Comparison of ENCODE assay signal across 24 mouse cellular contexts in genomic region chr17:30436021-30436461, GRCm38 (mm10).
DNase-seq lines count a peak whose midpoint lies in the region; ATAC-seq lines count a peak whose summit lies in the region.
"Had no signal": no experiment of that assay in that cellular context is flagged by ENCODE, and none has a peak within 500 bp of the region (broad histone marks: within the 10 kb centered on the region; RNA-seq: fewer than 3 reads in every experiment).

No protein-coding gene starts in this region.

- ATAC-seq in forebrain, embryonic 14.5 days = no peak
- ATAC-seq in forebrain, embryonic 11.5 days (replicated peaks; ENCODE audit: low FRiP score) = no peak
- ATAC-seq in midbrain, embryonic 13.5 days = no peak
- ATAC-seq in midbrain, embryonic 11.5 days (ENCODE audit: low FRiP score) = no peak
- ATAC-seq: hindbrain, postnatal 0 days had no signal

- H3K27ac ChIP-seq in forebrain, embryonic 14.5 days (ENCODE audit: low read depth, low read length) = peak overlapping the region; percentile 9; the same call in 1 of the 2 replicates
- H3K27ac ChIP-seq in forebrain, embryonic 11.5 days (ENCODE audit: low read depth, low read length) = no peak overlapping the region
- peak overlapping the region; percentile 11; the same call in 1 of the 2 replicates for H3K27ac ChIP-seq in midbrain, embryonic 13.5 days
- H3K27ac ChIP-seq in midbrain, embryonic 11.5 days (ENCODE audit: low read depth, low read length) = no peak overlapping the region
- H3K27ac ChIP-seq: hindbrain, postnatal 0 days; left cerebral cortex, adult 2 months; limb, embryonic 10.5 days; liver, embryonic 15.5 days; lung, embryonic 15.5 days; stomach, postnatal 0 days had no signal

- H3K36me3 ChIP-seq in forebrain, embryonic 14.5 days (ENCODE audit: control insufficient read depth, insufficient read depth, low read length) = no peaks in the 10 kb centered on the region
- H3K36me3 ChIP-seq in forebrain, embryonic 11.5 days (ENCODE audit: control insufficient read depth, insufficient read depth, low read length) = no peaks in the 10 kb centered on the region
- H3K36me3 ChIP-seq in midbrain, embryonic 13.5 days = no peaks in the 10 kb centered on the region
- no peaks in the 10 kb centered on the region for H3K36me3 ChIP-seq in midbrain, embryonic 11.5 days (ENCODE audit: control insufficient read depth, insufficient read depth, low read length)
- H3K36me3 ChIP-seq: limb, embryonic 10.5 days; liver, embryonic 15.5 days; lung, embryonic 15.5 days had no signal

- peaks cover 14% of the 10 kb centered on the region for H3K4me1 ChIP-seq in forebrain, embryonic 14.5 days (ENCODE audit: control insufficient read depth, insufficient read depth, low read length)
- H3K4me1 ChIP-seq in forebrain, embryonic 11.5 days (replicated peaks; ENCODE audit: control insufficient read depth, insufficient read depth, low read length) = no peaks in the 10 kb centered on the region
- peaks cover 12% of the 10 kb centered on the region for H3K4me1 ChIP-seq in midbrain, embryonic 13.5 days (replicated peaks)
- 0 out of 2 replicates have a peak, but pooled peaks cover 4% of the 10 kb centered on the region for H3K4me1 ChIP-seq in midbrain, embryonic 11.5 days (ENCODE audit: control insufficient read depth, insufficient read depth, low read length)
- H3K4me1 ChIP-seq: liver, embryonic 15.5 days had no signal

- no peaks in the 10 kb centered on the region for H3K27me3 ChIP-seq in forebrain, embryonic 14.5 days (replicated peaks; ENCODE audit: control insufficient read depth, insufficient read depth, low read length)
- no peaks in the 10 kb centered on the region for H3K27me3 ChIP-seq in forebrain, embryonic 11.5 days (ENCODE audit: control insufficient read depth, insufficient read depth, low read length)
- H3K27me3 ChIP-seq in midbrain, embryonic 13.5 days = no peaks in the 10 kb centered on the region
- no peaks in the 10 kb centered on the region for H3K27me3 ChIP-seq in midbrain, embryonic 11.5 days (ENCODE audit: control insufficient read depth, insufficient read depth, low read length)
- H3K27me3 ChIP-seq: liver, embryonic 15.5 days; lung, embryonic 15.5 days; megakaryocyte, embryonic 14.5 days had no signal

- H3K9me3 ChIP-seq in forebrain, embryonic 14.5 days (replicated peaks; ENCODE audit: control insufficient read depth, low read length) = no peaks in the 10 kb centered on the region
- H3K9me3 ChIP-seq in forebrain, embryonic 11.5 days (ENCODE audit: control insufficient read depth, low read length) = no peaks in the 10 kb centered on the region
- no peaks in the 10 kb centered on the region for H3K9me3 ChIP-seq in midbrain, embryonic 13.5 days
- H3K9me3 ChIP-seq in midbrain, embryonic 11.5 days (ENCODE audit: control insufficient read depth, low read length) = no peaks in the 10 kb centered on the region
- H3K9me3 ChIP-seq: limb, embryonic 10.5 days; liver, embryonic 15.5 days; lung, embryonic 15.5 days; megakaryocyte, embryonic 14.5 days had no signal

- WGBS in forebrain, embryonic 14.5 days = 43% methylated on average over 5 of the region's 5 CpGs
- WGBS in forebrain, embryonic 11.5 days = 68% methylated on average over 5 of the region's 5 CpGs
- 67% methylated on average over 5 of the region's 5 CpGs for WGBS in midbrain, embryonic 13.5 days
- 76% methylated on average over 5 of the region's 5 CpGs for WGBS in midbrain, embryonic 11.5 days

- no peak overlapping the region for H3K4me3 ChIP-seq in forebrain, embryonic 14.5 days (ENCODE audit: low read depth, low read length)
- no peak overlapping the region for H3K4me3 ChIP-seq in forebrain, embryonic 11.5 days (ENCODE audit: low read depth, low read length)
- no peak overlapping the region for H3K4me3 ChIP-seq in midbrain, embryonic 13.5 days (replicated peaks)
- H3K4me3 ChIP-seq in midbrain, embryonic 11.5 days (ENCODE audit: low read depth, low read length) = no peak overlapping the region
- H3K4me3 ChIP-seq: left cerebral cortex, adult 2 months; limb, embryonic 10.5 days; liver, embryonic 15.5 days; lung, embryonic 15.5 days; megakaryocyte, embryonic 14.5 days had no signal

- no peak overlapping the region for H3K9ac ChIP-seq in forebrain, embryonic 14.5 days (ENCODE audit: low read length)
- H3K9ac ChIP-seq in forebrain, embryonic 11.5 days (ENCODE audit: low read length) = no peak overlapping the region
- no peak overlapping the region for H3K9ac ChIP-seq in midbrain, embryonic 13.5 days (replicated peaks)
- no peak overlapping the region for H3K9ac ChIP-seq in midbrain, embryonic 11.5 days (ENCODE audit: low read length)
- H3K9ac ChIP-seq: liver, embryonic 15.5 days; lung, embryonic 15.5 days had no signal

- no peak for DNase-seq in forebrain, embryonic 14.5 days (ENCODE audit: low spot score)
- DNase-seq in forebrain, embryonic 11.5 days (ENCODE audit: low spot score) = no peak
- no peak for DNase-seq in midbrain, embryonic 11.5 days (ENCODE audit: low spot score, missing footprints)
- DNase-seq in layer of hippocampus, adult 18-20 months (ENCODE audit: low spot score in 2 of 2) = peak; percentile 52 to 90
- DNase-seq in yolk sac, embryonic 10.5 days (ENCODE audit: low spot score) = peak; percentile 61
- DNase-seq in natural killer cell, adult 2 months (ENCODE audit: low spot score in 2 of 2) = no peak
- DNase-seq in cerebellum, adult 9-10 months = no peak
- DNase-seq: adrenal gland, postnatal 36 days; cerebellum, adult 11-12 months; cerebellum, postnatal 14 days; kidney, adult 18-20 months; kidney, postnatal 4 days; liver; lung, postnatal 36 days; thymus, adult 2 months had no signal

- no peak overlapping the region for H3K4me2 ChIP-seq in forebrain, embryonic 14.5 days (ENCODE audit: low read length)
- no peak overlapping the region for H3K4me2 ChIP-seq in forebrain, embryonic 11.5 days (ENCODE audit: low read depth, low read length, severe bottlenecking)
- H3K4me2 ChIP-seq in midbrain, embryonic 13.5 days (replicated peaks) = no peak overlapping the region
- no peak overlapping the region for H3K4me2 ChIP-seq in midbrain, embryonic 11.5 days
- H3K4me2 ChIP-seq: heart, embryonic 11.5 days; liver, embryonic 15.5 days; lung, embryonic 15.5 days had no signal

Comparison
In these comparisons a context has a peak if more than half of its experiments do, and no peak if none do; other contexts are left out.
1. H3K27ac ChIP-seq: peak in forebrain, embryonic 14.5 days (single experiment) and midbrain, embryonic 13.5 days (single experiment); none in forebrain, embryonic 11.5 days (single experiment) and midbrain, embryonic 11.5 days (single experiment).
2. DNase-seq: peak in layer of hippocampus, adult 18-20 months (2 of 2) and yolk sac, embryonic 10.5 days (single experiment); none in forebrain, embryonic 14.5 days (single experiment), forebrain, embryonic 11.5 days (single experiment), midbrain, embryonic 11.5 days (single experiment), natural killer cell, adult 2 months (0 of 2) and cerebellum, adult 9-10 months (single experiment).